Mouse (Mus musculus): Measurements from ENCODE around the gene Sgsh. TPM values are rescaled to one million over a fixed set of nuclear protein-coding genes. Genes with fewer than 3 reads are reported as not detected.
A peak's percentile ranks its signal among the peaks of the same experiment; 100 is the strongest.
"Not testable (repeated sequence)": the region's sequence is repeated elsewhere in the genome, so short reads cannot be mapped to it uniquely, and the experiment has no call there.

Gene Sgsh
- total and polyA plus RNA-seq, 2 experiments from 2014 or later = 6.2 to 8.5 TPM

DNA sequence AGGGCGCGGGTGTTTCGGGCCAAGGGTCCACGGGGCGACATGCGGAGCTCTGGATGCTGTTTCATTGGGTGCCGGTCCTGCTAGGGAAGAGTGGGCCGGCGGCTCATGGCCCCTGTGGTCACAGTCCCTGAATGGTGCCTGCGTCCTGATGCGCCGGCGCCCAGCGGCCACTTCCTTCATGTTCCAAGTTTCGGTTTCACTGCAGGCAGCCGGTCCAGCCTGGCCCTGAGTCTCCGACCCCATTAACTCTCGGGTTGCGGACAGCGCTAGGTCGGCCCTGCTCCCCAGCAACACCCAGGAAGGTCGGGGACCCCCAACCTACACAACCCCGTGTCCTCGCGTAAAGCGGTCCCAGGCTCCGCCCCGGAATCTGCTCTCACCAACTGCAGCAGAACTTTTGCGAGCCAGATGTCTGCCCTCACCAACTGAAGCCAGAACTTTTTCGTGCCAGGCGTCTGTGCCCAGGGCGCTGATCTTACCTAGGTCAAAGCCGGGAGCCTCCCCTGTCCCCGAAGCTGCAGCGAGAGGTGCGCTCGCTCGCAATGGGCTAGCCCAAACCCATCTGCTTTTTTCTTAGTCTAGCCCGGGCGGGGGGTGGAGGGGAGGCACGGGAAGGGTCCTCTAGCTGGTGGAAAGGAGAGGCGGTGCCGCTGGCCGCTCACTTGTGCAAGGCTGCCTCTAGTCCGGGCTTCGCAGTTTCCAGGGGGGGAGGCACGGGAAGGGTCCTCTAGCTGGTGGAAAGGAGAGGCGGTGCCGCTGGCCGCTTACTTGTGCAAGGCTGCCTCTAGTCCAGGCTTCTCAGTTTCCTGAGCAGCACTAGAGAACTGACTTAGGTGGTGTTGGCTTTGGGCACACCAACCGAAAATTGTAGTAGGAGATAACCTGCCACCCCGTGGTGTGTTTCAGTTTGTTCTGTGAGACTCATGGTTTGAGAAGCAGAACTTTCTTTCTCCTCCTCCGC lies 35.2 kb upstream of the Sgsh start:
- H3K9ac ChIP-seq (replicated peaks; ENCODE audit: low read length) = peak overlapping the region; percentile 61
- peak overlapping the region; percentile 99 for H3K4me2 ChIP-seq (ENCODE audit: low read depth, low read length)
- H3K9me3 ChIP-seq (ENCODE audit: low read length) = no peaks in the 10 kb centered on the region
- 3% methylated on average over 53 of the region's 53 CpGs for WGBS
- H3K4me1 ChIP-seq (ENCODE audit: insufficient read depth, low read length) = peaks cover 8% of the 10 kb centered on the region; the same call in 1 of the 2 replicates
- no peak for TF ChIP-seq CTCF (IDR thresholded peaks at IDR 0.05; ENCODE audit: low read depth)
- peak overlapping the region; percentile 55 for H3K4me3 ChIP-seq (ENCODE audit: low read length)
- H3K27ac ChIP-seq = peak overlapping the region; percentile 74
- H3K36me3 ChIP-seq (ENCODE audit: insufficient read depth, low read length) = no peaks in the 10 kb centered on the region
- DNase-seq (ENCODE audit: low spot score) = peak; percentile 27
- peaks cover 30% of the 10 kb centered on the region for H3K27me3 ChIP-seq (ENCODE audit: insufficient read depth, low read length)
- ATAC-seq = peak; percentile 21

DNA sequence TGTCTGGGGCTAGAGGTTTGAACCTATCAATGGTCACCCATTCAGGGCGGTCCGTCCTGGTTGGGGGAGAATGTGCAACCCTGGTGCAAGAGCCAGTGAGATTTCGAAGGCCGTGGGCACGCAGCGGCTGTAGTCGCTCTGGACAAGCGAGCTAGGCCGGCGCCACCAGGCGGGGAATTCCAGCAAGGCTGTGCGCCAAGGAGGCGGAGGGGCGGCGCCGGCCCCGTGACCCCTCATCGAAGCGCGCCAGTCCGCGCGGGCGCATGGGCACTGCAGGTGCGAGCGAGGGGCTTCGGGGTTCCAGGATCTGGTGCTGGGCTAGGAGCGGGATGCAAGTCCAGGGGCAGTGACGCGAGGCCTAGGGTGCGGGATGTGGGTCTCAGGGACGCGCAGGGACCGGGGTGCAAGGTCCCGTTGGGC lies 34.5 kb upstream of the Sgsh start:
- DNase-seq (ENCODE audit: low spot score) (peak; percentile 82), ATAC-seq (peak; percentile 88)
- Histone ChIP-seq H3K4me3 (ENCODE audit: low read length) (peak overlapping the region; percentile 55), H3K36me3 (ENCODE audit: insufficient read depth, low read length) (no peaks in the 10 kb centered on the region), H3K27ac (peak overlapping the region; percentile 74), H3K9me3 (ENCODE audit: low read length) (no peaks in the 10 kb centered on the region), H3K9ac (replicated peaks; ENCODE audit: low read length) (peak overlapping the region; percentile 61), H3K4me1 (ENCODE audit: insufficient read depth, low read length) (peaks cover 8% of the 10 kb centered on the region; the same call in 1 of the 2 replicates), H3K4me2 (ENCODE audit: low read depth, low read length) (peak overlapping the region; percentile 99), H3K27me3 (ENCODE audit: insufficient read depth, low read length) (peaks cover 25% of the 10 kb centered on the region)
- TF ChIP-seq CTCF (IDR thresholded peaks at IDR 0.05; ENCODE audit: low read depth) = peak; percentile 50
- 2% methylated on average over 35 of the region's 35 CpGs for WGBS

DNA sequence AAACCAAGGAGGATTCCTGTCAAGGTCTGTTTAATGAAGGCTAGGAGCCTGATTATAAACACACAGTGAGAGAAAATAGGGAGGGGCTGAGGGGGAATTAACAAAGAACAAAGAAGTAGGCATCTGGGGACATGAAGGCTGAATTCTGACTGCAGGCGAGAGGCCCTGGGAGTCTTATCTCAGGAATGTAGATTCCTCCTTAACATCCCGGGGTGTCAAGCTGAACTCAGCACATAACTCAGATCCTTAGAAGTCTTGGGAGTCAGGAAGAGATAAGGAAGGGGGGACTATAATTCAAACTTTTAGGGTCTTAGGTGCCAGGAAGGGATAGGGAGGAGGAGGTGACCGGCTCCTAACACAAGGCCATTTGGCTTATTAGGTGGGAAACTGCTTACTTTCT lies 31.9 kb upstream of the Sgsh start:
- not testable (repeated sequence) for H3K27ac ChIP-seq; H3K9me3 ChIP-seq (ENCODE audit: low read length); DNase-seq (ENCODE audit: low spot score); H3K4me2 ChIP-seq (ENCODE audit: low read depth, low read length); ATAC-seq; H3K36me3 ChIP-seq (ENCODE audit: insufficient read depth, low read length); H3K4me1 ChIP-seq (ENCODE audit: insufficient read depth, low read length); H3K4me3 ChIP-seq (ENCODE audit: low read length); H3K9ac ChIP-seq (replicated peaks; ENCODE audit: low read length)
- WGBS = 39% methylated on average over 3 of the region's 3 CpGs
- peaks cover 13% of the 10 kb centered on the region; the same call in 1 of the 2 replicates for H3K27me3 ChIP-seq (ENCODE audit: insufficient read depth, low read length)

DNA sequence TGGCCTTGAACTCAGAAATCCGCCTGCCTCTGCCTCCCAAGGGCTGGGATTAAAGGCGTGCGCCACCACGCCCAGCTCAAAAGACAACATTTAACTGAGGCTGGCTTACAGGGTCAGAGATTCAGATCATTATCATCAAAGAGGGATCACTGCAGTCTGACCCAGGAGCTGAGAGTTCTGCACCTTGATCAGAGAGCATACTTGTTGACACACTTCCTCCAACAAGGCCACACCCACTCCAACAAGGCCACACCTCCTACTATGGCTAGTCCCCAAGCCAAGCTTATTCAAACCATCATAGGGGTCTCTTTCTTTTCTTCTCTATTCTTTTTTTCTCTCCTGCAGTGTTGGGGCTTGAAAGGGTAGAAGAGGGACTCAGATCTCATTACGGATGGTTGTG lies 31.0 kb upstream of the Sgsh start:
- 0 out of 2 replicates have a peak, but pooled peaks cover 3% of the 10 kb centered on the region for H3K4me1 ChIP-seq (ENCODE audit: insufficient read depth, low read length)
- H3K9me3 ChIP-seq (ENCODE audit: low read length) = no peaks in the 10 kb centered on the region
- H3K4me3 ChIP-seq (ENCODE audit: low read length) = no peak overlapping the region
- WGBS = 96% methylated on average over 5 of the region's 5 CpGs
- H3K27me3 ChIP-seq (ENCODE audit: insufficient read depth, low read length) = peaks cover 8% of the 10 kb centered on the region; the same call in 1 of the 2 replicates
- no peak for TF ChIP-seq CTCF (IDR thresholded peaks at IDR 0.05; ENCODE audit: low read depth)
- no peak for DNase-seq (ENCODE audit: low spot score)
- H3K4me2 ChIP-seq (ENCODE audit: low read depth, low read length) = no peak overlapping the region
- H3K9ac ChIP-seq (replicated peaks; ENCODE audit: low read length) = no peak overlapping the region
- H3K27ac ChIP-seq = no peak overlapping the region
- ATAC-seq = no peak
- no peaks in the 10 kb centered on the region for H3K36me3 ChIP-seq (ENCODE audit: insufficient read depth, low read length)

DNA sequence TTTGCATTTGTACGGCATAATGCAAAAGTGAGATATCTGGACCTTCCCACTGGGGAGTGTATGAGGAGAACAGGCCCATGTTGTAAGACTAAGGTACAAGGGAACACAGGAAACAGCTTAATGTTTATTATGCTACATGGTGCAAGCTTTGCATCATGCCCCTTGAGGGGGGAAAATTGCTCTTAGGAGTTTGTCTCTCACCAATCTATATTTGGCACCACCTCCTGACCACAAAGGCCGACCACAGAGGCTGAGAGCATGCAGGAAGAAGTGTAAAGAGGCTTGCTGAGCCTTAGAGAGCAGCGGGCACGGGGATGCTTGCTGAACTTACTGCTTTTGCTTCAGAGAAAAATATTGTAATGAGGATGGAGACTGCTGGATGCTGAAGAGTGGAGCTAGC lies 29.6 kb upstream of the Sgsh start:
- Histone ChIP-seq H3K36me3 (ENCODE audit: insufficient read depth, low read length) (no peaks in the 10 kb centered on the region), H3K27ac (no peak overlapping the region), H3K4me3 (ENCODE audit: low read length) (no peak overlapping the region), H3K9me3 (ENCODE audit: low read length) (no peaks in the 10 kb centered on the region), H3K27me3 (ENCODE audit: insufficient read depth, low read length) (no peaks in the 10 kb centered on the region), H3K9ac (replicated peaks; ENCODE audit: low read length) (no peak overlapping the region), H3K4me1 (ENCODE audit: insufficient read depth, low read length) (0 out of 2 replicates have a peak, but pooled peaks cover 3% of the 10 kb centered on the region), H3K4me2 (ENCODE audit: low read depth, low read length) (no peak overlapping the region)
- WGBS = 74% methylated on average over 4 of the region's 4 CpGs
- DNase-seq (ENCODE audit: low spot score) (no peak), ATAC-seq (no peak)
- TF ChIP-seq CTCF (IDR thresholded peaks at IDR 0.05; ENCODE audit: low read depth) = no peak

DNA sequence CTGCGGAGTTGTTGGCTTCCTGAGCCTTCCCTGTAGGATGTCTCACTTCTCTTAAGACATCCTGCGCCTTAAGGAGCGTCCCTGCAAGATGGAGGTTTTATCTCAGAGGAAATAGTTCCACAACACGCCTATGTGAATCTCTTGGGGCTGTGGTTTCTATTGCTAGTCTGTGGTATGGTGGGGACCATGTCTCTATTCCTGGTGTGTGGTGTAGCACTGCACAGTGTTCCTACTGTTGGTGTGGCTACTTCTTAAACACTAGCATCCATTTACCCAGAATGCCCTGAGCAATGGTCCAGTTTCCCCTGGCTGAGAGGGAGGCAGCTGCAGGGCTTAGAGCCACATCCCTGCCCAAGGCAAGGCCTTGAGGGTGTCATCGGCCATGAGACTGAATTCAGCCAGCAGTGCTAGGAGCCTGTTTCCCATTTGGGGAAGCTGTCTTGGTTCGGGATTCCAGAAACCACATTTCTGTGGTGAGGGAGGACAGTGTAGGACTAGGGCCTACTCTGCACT lies 27.1 kb upstream of the Sgsh start:
- 82% methylated on average over 6 of the region's 6 CpGs for WGBS
- Histone ChIP-seq H3K27ac (no peak overlapping the region), H3K36me3 (ENCODE audit: insufficient read depth, low read length) (no peaks in the 10 kb centered on the region; the same call in 1 of the 2 replicates), H3K4me1 (ENCODE audit: insufficient read depth, low read length) (no peaks in the 10 kb centered on the region), H3K27me3 (ENCODE audit: insufficient read depth, low read length) (no peaks in the 10 kb centered on the region), H3K4me2 (ENCODE audit: low read depth, low read length) (no peak overlapping the region), H3K4me3 (ENCODE audit: low read length) (no peak overlapping the region), H3K9ac (replicated peaks; ENCODE audit: low read length) (no peak overlapping the region), H3K9me3 (ENCODE audit: low read length) (no peaks in the 10 kb centered on the region)
- no peak for ATAC-seq
- TF ChIP-seq CTCF (IDR thresholded peaks at IDR 0.05; ENCODE audit: low read depth) = no peak
- DNase-seq (ENCODE audit: low spot score) = no peak

All from hindbrain, postnatal 0 days (tissue).